Mouse (Mus musculus) limb, embryonic 15.5 days (tissue): ENCODE measurements at regions not wholly inside any gene's neighbourhood (a gene's known extent, or its start where the extent isn't known, plus 50 kb on each side); places are given as distances from the start of the nearest gene placed in this dataset.

Source experiments
- ATAC-seq: fragments of 200-750 bp; cut with Nextera tagmentation; 2 replicates; pipeline ENCODE4 v1.8.0; 2017; ENCODE audit warnings: low read depth, moderate TSS enrichment; ENCODE audit not compliant: insufficient number of reproducible peaks, low FRiP score, low TSS enrichment
- H3K27ac ChIP-seq: fragments of 300-500 bp; sonication (generic); 2 replicates; pipeline ENCODE4 v1.5.1; 2015; ENCODE audit warnings: moderate library complexity, mild to moderate bottlenecking, inconsistent platforms
- H3K27me3 ChIP-seq: fragments of 300-500 bp; sonication (generic); 2 replicates; pipeline ENCODE4 v1.6.1; 2015; ENCODE audit warnings: inconsistent platforms
- H3K36me3 ChIP-seq: fragments of 300-500 bp; sonication (generic); 2 replicates; pipeline ENCODE4 v1.6.1; 2015; ENCODE audit warnings: inconsistent platforms
- H3K4me1 ChIP-seq: fragments of 300-500 bp; sonication (generic); 2 replicates; pipeline ENCODE4 v1.6.1; 2015; ENCODE audit warnings: inconsistent platforms
- H3K4me2 ChIP-seq: fragments of 300-500 bp; sonication (generic); 2 replicates; pipeline ENCODE4 v1.6.1; 2015; ENCODE audit warnings: mild to moderate bottlenecking, inconsistent platforms
- H3K4me3 ChIP-seq: fragments of 300-500 bp; sonication (generic); 2 replicates; pipeline ENCODE4 v1.5.1; 2015; ENCODE audit warnings: mild to moderate bottlenecking, inconsistent platforms
- H3K9ac ChIP-seq: fragments of 300-500 bp; sonication (generic); 2 replicates; pipeline ENCODE4 v1.6.1; 2015; ENCODE audit warnings: inconsistent platforms
- H3K9me3 ChIP-seq: fragments of 300-500 bp; sonication (generic); 2 replicates; pipeline ENCODE4 v1.6.1; 2016; ENCODE audit warnings: inconsistent platforms
- WGBS: fragments of 180-500 bp; shearing (Covaris S2); methylation state at CpG from one replicate; pipeline ENCODE4 v1.1.7; 2015; 5-methylcytosine and 5-hydroxymethylcytosine counted together

DNA sequence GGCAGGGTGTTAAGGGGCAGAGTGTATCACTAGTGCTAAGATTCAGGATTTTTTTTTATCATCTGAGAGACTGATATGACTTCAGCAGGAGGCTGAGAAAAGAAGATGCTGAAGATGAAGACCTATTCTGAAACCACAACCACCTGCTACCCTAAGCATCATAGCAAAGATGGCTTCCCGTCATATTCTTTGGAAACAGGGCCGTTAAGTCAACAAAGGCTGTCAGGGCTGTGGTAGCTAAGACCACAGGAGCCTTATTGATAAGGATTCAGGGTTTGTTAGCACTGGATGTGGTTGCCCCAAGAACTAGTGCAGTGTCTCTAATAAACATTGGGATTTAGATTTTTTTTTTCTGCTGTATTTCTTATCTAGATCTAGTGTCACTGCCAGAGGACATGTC lies 56.7 kb upstream of the Rasgrp1 start:
- ATAC-seq = no peak
- no peak overlapping the region for H3K4me3 ChIP-seq
- 75% methylated on average over 2 of the region's 2 CpGs for WGBS
- no peaks in the 10 kb centered on the region for H3K9me3 ChIP-seq
- H3K36me3 ChIP-seq = no peaks in the 10 kb centered on the region
- no peak overlapping the region for H3K4me2 ChIP-seq
- H3K27me3 ChIP-seq = no peaks in the 10 kb centered on the region
- no peaks in the 10 kb centered on the region for H3K4me1 ChIP-seq
- H3K9ac ChIP-seq = no peak overlapping the region
- no peak overlapping the region for H3K27ac ChIP-seq

DNA sequence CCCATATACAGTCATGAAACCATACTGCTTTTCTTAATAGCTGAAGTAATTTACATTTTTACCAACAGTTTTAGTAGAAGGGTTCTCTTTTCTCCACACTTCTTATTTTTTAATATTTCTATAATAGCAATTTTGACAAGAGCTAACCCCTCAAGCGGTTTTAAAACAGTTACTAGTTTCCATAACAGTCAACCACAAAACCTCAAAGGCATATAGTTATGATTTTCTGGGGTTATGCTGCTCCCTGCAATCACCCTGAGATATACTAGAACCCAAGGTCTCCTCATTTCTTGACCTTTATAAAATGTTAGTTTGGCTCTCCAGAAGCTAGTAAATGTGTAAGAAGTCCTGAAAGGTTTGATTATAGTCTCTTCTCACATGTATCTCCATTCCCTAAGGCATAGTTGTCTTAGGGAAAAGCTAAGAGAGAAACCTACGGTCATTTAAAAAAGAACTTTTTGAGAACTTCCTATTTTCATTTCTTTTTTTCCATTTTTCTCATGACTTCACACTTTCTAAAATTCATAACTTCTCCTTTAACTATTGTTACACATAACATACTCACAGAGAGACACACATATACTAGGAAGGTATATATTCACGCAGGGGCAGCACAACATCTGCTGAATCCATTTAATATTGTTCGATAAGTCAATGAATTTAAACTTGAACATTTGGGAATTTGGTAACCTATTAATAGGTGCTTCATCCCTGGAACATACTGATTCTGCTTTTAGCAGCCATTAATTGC lies 60.8 kb upstream of the Rasgrp1 start:
- H3K9me3 ChIP-seq = no peaks in the 10 kb centered on the region
- H3K4me2 ChIP-seq = no peak overlapping the region
- no peaks in the 10 kb centered on the region for H3K36me3 ChIP-seq
- H3K4me3 ChIP-seq = no peak overlapping the region
- no peak for ATAC-seq
- no peaks in the 10 kb centered on the region for H3K27me3 ChIP-seq
- no peak overlapping the region for H3K27ac ChIP-seq
- WGBS = 78% methylated on average over 4 of the region's 4 CpGs
- no peak overlapping the region for H3K9ac ChIP-seq
- no peaks in the 10 kb centered on the region for H3K4me1 ChIP-seq

GRCm38 (mm10) chr2:117405453-117405852 lies 62.7 kb upstream of the Rasgrp1 start:
- Histone ChIP-seq H3K36me3 (no peaks in the 10 kb centered on the region), H3K27ac (no peak overlapping the region), H3K27me3 (no peaks in the 10 kb centered on the region), H3K4me3 (no peak overlapping the region), H3K4me1 (no peaks in the 10 kb centered on the region), H3K9ac (no peak overlapping the region), H3K9me3 (no peaks in the 10 kb centered on the region), H3K4me2 (no peak overlapping the region)
- no peak for ATAC-seq
- 71% methylated on average over 2 of the region's 2 CpGs for WGBS

- 0 out of 2 replicates have a peak, but pooled peaks cover 3% of the 10 kb centered on the region for H3K27me3 ChIP-seq
- whole genome bisulfite sequencing = 65% methylated on average over 5 of the region's 5 CpGs
- H3K4me1 ChIP-seq = no peaks in the 10 kb centered on the region
- no peak overlapping the region for H3K4me2 ChIP-seq
- H3K9ac ChIP-seq = no peak overlapping the region
- no peak overlapping the region for H3K27ac ChIP-seq
- H3K9me3 ChIP-seq = no peaks in the 10 kb centered on the region
- no peak overlapping the region for H3K4me3 ChIP-seq
- ATAC-seq = no peak
- no peaks in the 10 kb centered on the region for H3K36me3 ChIP-seq
Observed at GRCm38 (mm10) chr2:117408241-117408640, 65.4 kb upstream of the Rasgrp1 start.

DNA sequence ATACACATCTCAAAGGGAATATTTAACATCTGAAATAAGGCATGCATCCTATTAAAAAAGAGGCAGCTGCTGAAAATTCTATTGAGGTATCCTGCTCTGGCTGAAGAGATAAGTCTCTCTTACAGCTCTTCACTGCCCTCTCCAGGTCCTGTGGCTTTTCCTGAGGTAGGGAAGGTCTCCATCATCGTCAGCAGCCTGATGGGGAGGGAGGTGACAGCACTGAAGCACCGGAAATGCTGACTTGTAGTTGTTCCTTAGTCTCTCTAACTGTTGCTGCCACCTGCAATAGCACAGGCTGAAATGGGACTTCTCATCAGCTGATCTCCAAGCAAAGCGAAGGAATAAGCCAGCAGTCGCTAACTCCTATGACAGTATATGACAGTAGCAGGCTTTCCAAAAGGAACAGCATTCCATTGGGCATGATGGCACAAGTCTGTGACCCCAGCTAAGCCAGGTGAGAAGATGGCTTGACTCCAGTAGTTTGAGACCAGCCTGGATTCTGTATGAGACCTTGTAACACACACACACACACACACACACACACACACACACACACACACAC lies 69.3 kb upstream of the Rasgrp1 start:
- no peak overlapping the region for H3K4me3 ChIP-seq
- no peak for ATAC-seq
- H3K4me2 ChIP-seq = no peak overlapping the region
- H3K9ac ChIP-seq = no peak overlapping the region
- H3K27ac ChIP-seq = no peak overlapping the region
- H3K4me1 ChIP-seq = no peaks in the 10 kb centered on the region
- H3K36me3 ChIP-seq = no peaks in the 10 kb centered on the region
- H3K9me3 ChIP-seq = no peaks in the 10 kb centered on the region
- 0 out of 2 replicates have a peak, but pooled peaks cover 3% of the 10 kb centered on the region for H3K27me3 ChIP-seq
- 33% methylated on average over 4 of the region's 4 CpGs for WGBS

- H3K9ac ChIP-seq = no peak overlapping the region
Observed at GRCm38 (mm10) chr2:117417229-117417970, 74.6 kb upstream of the Rasgrp1 start.

GRCm38 (mm10) chr2:117418121-117418615 lies 75.4 kb upstream of the Rasgrp1 start:
- no peaks in the 10 kb centered on the region for H3K4me1 ChIP-seq
- 71% methylated on average over 8 of the region's 8 CpGs for WGBS
- no peaks in the 10 kb centered on the region for H3K36me3 ChIP-seq
- no peaks in the 10 kb centered on the region for H3K9me3 ChIP-seq
- H3K27ac ChIP-seq = no peak overlapping the region
- no peak overlapping the region for H3K4me2 ChIP-seq
- no peak for ATAC-seq
- H3K27me3 ChIP-seq = no peaks in the 10 kb centered on the region
- H3K4me3 ChIP-seq = no peak overlapping the region
- H3K9ac ChIP-seq = no peak overlapping the region

More at GRCm38 (mm10) chr2:117417229-117417970, 74.6 kb upstream of the Rasgrp1 start:
- H3K27me3 ChIP-seq = no peaks in the 10 kb centered on the region
- H3K4me2 ChIP-seq = no peak overlapping the region
- no peak for ATAC-seq
- no peaks in the 10 kb centered on the region for H3K36me3 ChIP-seq
- 67% methylated on average over 8 of the region's 8 CpGs for WGBS
- H3K4me3 ChIP-seq = no peak overlapping the region
- H3K4me1 ChIP-seq = no peaks in the 10 kb centered on the region
- no peak overlapping the region for H3K27ac ChIP-seq
- H3K9me3 ChIP-seq = no peaks in the 10 kb centered on the region

DNA sequence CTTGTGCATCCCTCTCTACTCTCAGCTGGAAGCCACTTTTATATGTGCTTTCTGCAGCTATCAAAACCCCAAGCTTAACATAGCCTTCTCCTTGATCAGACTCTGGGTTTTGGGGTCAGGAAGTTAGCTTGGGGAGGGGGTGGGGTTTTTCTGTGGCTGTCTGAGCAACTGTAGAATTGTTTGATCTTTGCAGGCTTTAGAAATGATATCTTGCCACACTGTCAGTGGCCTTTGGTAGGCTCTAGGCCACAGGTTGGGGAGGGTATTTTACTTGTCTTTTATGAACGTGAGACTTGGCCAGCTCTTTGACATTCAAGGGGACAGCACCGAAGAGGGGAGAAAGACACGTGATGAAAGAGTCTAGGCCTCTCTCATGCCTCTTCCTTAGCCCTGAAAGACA lies 75.9 kb upstream of the Rasgrp1 start:
- no peaks in the 10 kb centered on the region for H3K27me3 ChIP-seq
- no peak overlapping the region for H3K27ac ChIP-seq
- H3K9ac ChIP-seq = no peak overlapping the region
- H3K4me3 ChIP-seq = no peak overlapping the region
- ATAC-seq = no peak
- H3K4me2 ChIP-seq = no peak overlapping the region
- no peaks in the 10 kb centered on the region for H3K36me3 ChIP-seq
- H3K4me1 ChIP-seq = no peaks in the 10 kb centered on the region
- H3K9me3 ChIP-seq = no peaks in the 10 kb centered on the region
- WGBS = 69% methylated on average over 3 of the region's 3 CpGs

DNA sequence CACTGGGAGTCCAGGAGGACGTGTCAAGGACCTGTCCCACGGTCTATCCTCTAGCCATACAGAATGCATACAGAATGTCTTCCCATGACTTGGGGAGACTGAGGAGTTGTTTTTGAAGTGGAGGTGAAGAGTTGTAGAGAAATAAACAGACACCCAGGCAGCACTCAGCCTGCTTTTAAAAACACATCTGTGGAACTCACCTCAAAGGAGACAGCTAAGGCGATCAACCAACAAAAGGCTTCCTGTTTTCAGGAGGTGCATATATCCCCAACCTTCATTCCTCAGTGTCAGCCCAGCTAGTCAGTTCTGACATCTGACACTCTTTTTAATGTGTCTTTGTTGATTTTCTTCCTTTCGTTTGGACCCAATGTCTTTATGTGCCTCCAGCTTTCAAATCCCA lies 78.6 kb upstream of the Rasgrp1 start:
- Histone ChIP-seq H3K27ac (no peak overlapping the region), H3K9me3 (no peaks in the 10 kb centered on the region), H3K27me3 (no peaks in the 10 kb centered on the region), H3K9ac (no peak overlapping the region), H3K4me1 (no peaks in the 10 kb centered on the region), H3K36me3 (no peaks in the 10 kb centered on the region), H3K4me3 (no peak overlapping the region), H3K4me2 (no peak overlapping the region)
- no peak for ATAC-seq
- 74% methylated on average over 4 of the region's 4 CpGs for WGBS

DNA sequence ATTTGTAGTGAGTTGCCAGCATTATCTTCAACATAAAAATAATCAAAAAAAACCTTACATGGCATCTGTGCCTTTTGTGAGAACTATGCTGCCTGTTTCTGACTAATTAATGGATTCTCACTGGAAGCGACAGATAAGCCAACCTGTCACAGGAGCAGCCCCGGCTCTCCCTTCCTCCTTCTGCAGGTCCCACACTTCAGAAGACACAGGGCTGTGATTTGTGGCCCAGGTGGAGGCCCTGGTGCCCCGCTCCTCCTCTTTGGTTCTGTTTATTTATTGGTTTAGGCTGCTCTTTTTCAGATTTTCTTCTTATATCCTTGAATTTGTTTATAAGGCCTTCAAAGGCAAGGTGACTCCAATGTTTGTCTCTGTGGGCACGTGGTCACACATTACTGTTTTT lies 80.0 kb upstream of the Rasgrp1 start:
- H3K36me3 ChIP-seq = no peaks in the 10 kb centered on the region
- 64% methylated on average over 4 of the region's 4 CpGs for WGBS

GRCm38 (mm10) chr2:117429205-117429604 lies 86.4 kb upstream of the Rasgrp1 start:
- H3K4me2 ChIP-seq = no peak overlapping the region
- H3K4me1 ChIP-seq = no peaks in the 10 kb centered on the region
- H3K27me3 ChIP-seq = 0 out of 2 replicates have a peak, but pooled peaks cover 3% of the 10 kb centered on the region
- no peak overlapping the region for H3K27ac ChIP-seq
- no peak for ATAC-seq
- no peaks in the 10 kb centered on the region for H3K9me3 ChIP-seq
- no peaks in the 10 kb centered on the region for H3K36me3 ChIP-seq
- whole genome bisulfite sequencing = 28% methylated on average over 9 of the region's 9 CpGs
- H3K9ac ChIP-seq = no peak overlapping the region
- no peak overlapping the region for H3K4me3 ChIP-seq

More for the DNA sequence above, 80.0 kb upstream of the Rasgrp1 start:
- no peaks in the 10 kb centered on the region for H3K4me1 ChIP-seq
- no peaks in the 10 kb centered on the region for H3K27me3 ChIP-seq
- no peaks in the 10 kb centered on the region for H3K9me3 ChIP-seq
- H3K9ac ChIP-seq = no peak overlapping the region
- ATAC-seq = no peak
- H3K27ac ChIP-seq = no peak overlapping the region
- no peak overlapping the region for H3K4me2 ChIP-seq
- H3K4me3 ChIP-seq = no peak overlapping the region

DNA sequence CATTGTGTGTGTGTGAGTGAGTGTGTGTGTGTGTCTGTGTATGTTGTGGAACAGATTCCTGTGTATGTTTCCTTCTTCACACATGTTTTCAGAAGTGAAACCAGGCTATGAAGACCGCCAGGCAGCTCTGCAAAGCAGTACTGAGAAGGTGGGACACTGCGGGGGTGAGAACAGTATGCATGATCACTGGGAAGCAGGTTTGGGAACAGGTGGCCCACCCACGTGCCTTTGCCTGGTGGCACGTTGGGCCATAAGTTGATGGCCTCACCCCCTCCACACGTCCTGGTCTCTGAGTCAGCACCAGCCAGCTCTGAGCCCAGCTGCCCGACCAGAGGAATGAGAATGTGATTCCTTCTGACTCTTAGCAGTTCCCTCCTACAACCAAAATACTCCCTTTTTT lies 89.2 kb upstream of the Rasgrp1 start:
- Histone ChIP-seq H3K4me3 (no peak overlapping the region), H3K27ac (no peak overlapping the region), H3K9ac (no peak overlapping the region), H3K4me1 (no peaks in the 10 kb centered on the region), H3K9me3 (no peaks in the 10 kb centered on the region), H3K36me3 (no peaks in the 10 kb centered on the region), H3K27me3 (0 out of 2 replicates have a peak, but pooled peaks cover 3% of the 10 kb centered on the region), H3K4me2 (no peak overlapping the region)
- 40% methylated on average over 6 of the region's 6 CpGs for WGBS
- no peak for ATAC-seq
